ENCODE assay signal across 8 mouse cellular contexts in the genomic region with DNA sequence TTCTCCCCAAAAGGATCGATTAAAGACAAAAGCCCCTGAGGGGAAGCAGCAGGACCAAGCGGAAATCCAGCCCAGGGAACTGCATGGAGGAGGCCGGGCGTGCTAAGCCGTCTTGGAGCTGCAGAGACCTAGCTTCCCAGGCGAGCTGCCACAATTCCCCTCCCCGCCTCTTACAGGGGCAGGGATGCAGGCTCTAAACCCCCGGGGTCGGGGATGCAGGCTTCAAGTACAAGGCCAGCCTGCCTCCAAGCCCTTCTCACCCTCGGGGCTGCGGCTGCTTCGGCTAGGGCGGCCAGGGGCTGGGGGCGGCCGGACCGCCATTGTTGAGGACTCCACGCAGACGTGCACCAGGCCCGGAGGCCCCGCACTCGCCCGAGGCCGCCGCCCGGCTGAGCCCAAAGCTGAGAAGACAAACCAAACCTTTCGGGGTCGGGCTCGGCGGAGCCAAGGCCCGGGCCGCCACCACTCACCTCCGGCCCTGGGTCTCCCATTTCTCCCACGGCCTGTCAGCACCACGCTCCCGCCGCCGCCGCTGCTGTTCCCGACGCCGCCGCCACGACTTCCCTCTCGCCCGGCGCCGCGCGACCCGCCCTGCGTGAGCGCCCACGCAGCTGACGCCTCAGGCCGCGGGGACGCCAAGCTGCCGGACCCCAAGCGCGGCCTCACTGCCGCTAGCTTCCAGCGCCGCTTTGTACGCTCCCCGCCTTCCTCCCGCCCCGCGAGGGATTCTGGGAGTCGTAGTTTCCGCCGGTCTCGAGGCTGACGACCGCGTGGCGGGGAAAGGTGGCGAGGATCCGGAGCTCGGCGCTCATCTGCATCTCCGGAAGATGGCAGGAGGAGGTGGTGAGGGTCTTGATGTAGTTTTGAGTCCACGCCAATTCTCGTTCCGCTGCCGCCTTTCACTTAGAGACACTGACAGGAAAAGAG. TPM values are rescaled to one million over a fixed set of nuclear protein-coding genes. Genes with fewer than 3 reads are reported as not detected.
DNase-seq lines count a peak whose midpoint lies in the region; ATAC-seq lines count a peak whose summit lies in the region.

A gene (minus strand): TSS at position 728 of the 927 bp plus-strand sequence.

- ATAC-seq in hindbrain, embryonic 13.5 days (ENCODE audit: low FRiP score): peak; percentile 96

- peak within 1 kb of the TSS; percentile 98 for H3K27ac ChIP-seq in hindbrain, embryonic 13.5 days

- no peaks in the 10 kb centered on the region for H3K9me3 ChIP-seq in hindbrain, embryonic 13.5 days

- peak; percentile 97 for DNase-seq in Muller cell, postnatal 12 days (ENCODE audit: inconsistent ontology term)
- DNase-seq in cerebellum, adult 9-11 months: peak; percentile 94
- peak; percentile 86 to 92 for DNase-seq in frontal cortex, postnatal 10 days (ENCODE audit: low spot score in 2 of 2)
- DNase-seq in layer of hippocampus, postnatal 25 days (ENCODE audit: extremely low spot score in 1 of 2, low spot score in 1 of 2): peak; percentile 82 to 84
- DNase-seq in lung, postnatal 25 days (ENCODE audit: low spot score): peak; percentile 90
- DNase-seq in retina, embryonic 14.5 days (ENCODE audit: low spot score): peak; percentile 94
- peak; percentile 93 for DNase-seq in thymus, postnatal 4 days

- no peaks in the 10 kb centered on the region for H3K27me3 ChIP-seq in hindbrain, embryonic 13.5 days

- peaks cover 29% of the 10 kb centered on the region for H3K36me3 ChIP-seq in hindbrain, embryonic 13.5 days

- WGBS in hindbrain, embryonic 13.5 days: under 1% methylated on average over 84 of the region's 85 CpGs

- peak within 1 kb of the TSS; percentile 95 for H3K4me3 ChIP-seq in hindbrain, embryonic 13.5 days

- H3K4me2 ChIP-seq in hindbrain, embryonic 13.5 days: peak within 1 kb of the TSS; percentile 83

- peak within 1 kb of the TSS; percentile 99 for H3K9ac ChIP-seq in hindbrain, embryonic 13.5 days

- H3K4me1 ChIP-seq in hindbrain, embryonic 13.5 days (replicated peaks): peaks cover 27% of the 10 kb centered on the region

RNA-seq across cellular contexts. Expression of the gene that starts here (rescaled TPM):
- polyA plus RNA-seq in hindbrain, embryonic 13.5 days (2015; fragmentation: Nextera tagmentation; extraction: Ambion mirVana): 44.3 and 46.7 TPM in 2 replicates
- 10 to 100 TPM; 45.6 to 52.3 TPM for total RNA-seq in layer of hippocampus, postnatal 25 days (2021)

Comparison
In these comparisons a context has a peak if more than half of its experiments do, and no peak if none do; other contexts are left out.
1. Peak in every context shown above with its lines: DNase-seq, ATAC-seq, H3K4me3 ChIP-seq and H3K27ac ChIP-seq.